Mouse (Mus musculus) lung, adult 2 months (tissue): ENCODE results near the gene Naa80.

ENCODE experiments used
- CTCF ChIP-seq: fragments of 200-500 bp; IDR thresholded peaks from 2 replicates; pipeline ENCODE4 v1.5.1; 2011; ENCODE audit warnings: mild to moderate bottlenecking, low read length, control low read depth; ENCODE audit not compliant: insufficient read depth
- POLR2A ChIP-seq: fragments of 200-500 bp; IDR thresholded peaks from 2 replicates; pipeline ENCODE4 v1.6.1; 2011; ENCODE audit warnings: low read depth, mild to moderate bottlenecking, control low read depth, low read length, borderline replicate concordance; ENCODE audit errors: extremely low read depth

DNA sequence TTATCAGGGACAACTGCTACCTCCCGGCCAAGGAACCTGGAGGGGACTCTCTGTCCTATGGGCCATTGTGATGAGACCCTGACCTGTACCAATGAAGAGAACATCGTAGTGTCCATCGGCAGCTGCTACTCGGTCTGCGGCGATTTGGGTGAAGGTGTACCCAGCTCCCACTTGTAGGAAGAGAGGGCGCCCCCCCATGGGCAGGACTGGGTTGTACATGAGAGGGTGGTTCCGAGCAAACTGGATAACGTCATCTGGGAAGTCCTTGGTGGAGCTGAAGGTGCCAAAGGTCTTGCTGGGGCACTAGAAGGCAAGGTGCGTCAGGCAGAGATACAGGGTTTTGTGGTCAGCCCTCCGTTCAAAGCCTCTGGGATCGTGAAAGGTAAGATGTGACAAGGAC, 22.1 kb downstream of the Naa80 start:
- TF ChIP-seq CTCF (no peak), POLR2A (no peak)
